Mouse (Mus musculus): ENCODE results near the gene Nox1. TPM values are rescaled to one million over a fixed set of nuclear protein-coding genes. Genes with fewer than 3 reads are reported as not detected.

The Nox1 gene
- total RNA-seq, 2 experiments from 2014 or later, result 0.56 TPM; not detected in 1

GRCm38 (mm10) chrX:134162826-134163225 lies 58.9 kb downstream of the Nox1 start:
- DNase-seq (ENCODE audit: low spot score in 2 of 2), result no peak
- peak overlapping the region; percentile 26 for H3K4me3 ChIP-seq
- H3K27ac ChIP-seq, result no peak overlapping the region
- no peak for TF ChIP-seq CTCF (conservative IDR thresholded peaks at IDR 0.05)

- no peak within 1 kb of the TSS for H3K27ac ChIP-seq
- DNase-seq (ENCODE audit: low spot score in 2 of 2), result no peak
- TF ChIP-seq CTCF (conservative IDR thresholded peaks at IDR 0.05), result no peak
These were observed 59.6 kb downstream of the Nox1 start, which contains the start of gene Xkrx for GRCm38 (mm10) chrX:134162043-134162720. Gene Xkrx, minus strand, starts transcription at chrX:134162076.

GRCm38 (mm10) chrX:134160442-134160841 lies 61.3 kb downstream of the Nox1 start:
- TF ChIP-seq CTCF (conservative IDR thresholded peaks at IDR 0.05), result no peak
- H3K4me3 ChIP-seq, result no peak overlapping the region
- H3K27ac ChIP-seq, result no peak overlapping the region
- DNase-seq (ENCODE audit: low spot score in 2 of 2), result no peak

More at GRCm38 (mm10) chrX:134162043-134162720, 59.6 kb downstream of the Nox1 start, which contains the start of gene Xkrx:
- peak within 1 kb of the TSS; percentile 26 for H3K4me3 ChIP-seq

GRCm38 (mm10) chrX:134158151-134158550 lies 63.6 kb downstream of the Nox1 start:
- DNase-seq (ENCODE audit: low spot score in 2 of 2), result no peak
- no peak overlapping the region for H3K4me3 ChIP-seq
- TF ChIP-seq CTCF (conservative IDR thresholded peaks at IDR 0.05), result no peak
- H3K27ac ChIP-seq, result no peak overlapping the region

GRCm38 (mm10) chrX:134141986-134142385 lies 79.8 kb downstream of the Nox1 start:
- no peak for TF ChIP-seq CTCF (conservative IDR thresholded peaks at IDR 0.05)
- no peak for DNase-seq (ENCODE audit: low spot score in 2 of 2)
- no peak overlapping the region for H3K27ac ChIP-seq
- no peak overlapping the region for H3K4me3 ChIP-seq

GRCm38 (mm10) chrX:134141551-134141950 lies 80.2 kb downstream of the Nox1 start:
- no peak for TF ChIP-seq CTCF (conservative IDR thresholded peaks at IDR 0.05)
- Histone ChIP-seq H3K27ac (no peak overlapping the region), H3K4me3 (no peak overlapping the region)
- DNase-seq (ENCODE audit: low spot score in 2 of 2), result no peak

GRCm38 (mm10) chrX:134140024-134140423 lies 81.7 kb downstream of the Nox1 start:
- Histone ChIP-seq H3K4me3 (no peak overlapping the region), H3K27ac (no peak overlapping the region)
- no peak for DNase-seq (ENCODE audit: low spot score in 2 of 2)
- no peak for TF ChIP-seq CTCF (conservative IDR thresholded peaks at IDR 0.05)

- peak; percentile 56 for TF ChIP-seq CTCF (conservative IDR thresholded peaks at IDR 0.05)
These were observed 87.9 kb downstream of the Nox1 start for GRCm38 (mm10) chrX:134133821-134134220.

GRCm38 (mm10) chrX:134132295-134132694 lies 89.5 kb downstream of the Nox1 start:
- Histone ChIP-seq H3K4me3 (no peak overlapping the region), H3K27ac (no peak overlapping the region)
- TF ChIP-seq CTCF (conservative IDR thresholded peaks at IDR 0.05), result peak; percentile 74
- peak; percentile 5 to 9 for DNase-seq (ENCODE audit: low spot score in 2 of 2)

More at GRCm38 (mm10) chrX:134133821-134134220, 87.9 kb downstream of the Nox1 start:
- H3K4me3 ChIP-seq, result no peak overlapping the region
- DNase-seq (ENCODE audit: low spot score in 2 of 2), result no peak
- no peak overlapping the region for H3K27ac ChIP-seq

GRCm38 (mm10) chrX:134128549-134128948 lies 93.2 kb downstream of the Nox1 start:
- no peak for DNase-seq (ENCODE audit: low spot score in 2 of 2)
- H3K4me3 ChIP-seq, result no peak overlapping the region
- no peak for TF ChIP-seq CTCF (conservative IDR thresholded peaks at IDR 0.05)
- no peak overlapping the region for H3K27ac ChIP-seq

GRCm38 (mm10) chrX:134116417-134116816 lies 105.3 kb downstream of the Nox1 start:
- no peak overlapping the region for H3K4me3 ChIP-seq
- no peak for DNase-seq (ENCODE audit: low spot score in 2 of 2)
- TF ChIP-seq CTCF (conservative IDR thresholded peaks at IDR 0.05), result no peak

GRCm38 (mm10) chrX:134111767-134112166 lies 110.0 kb downstream of the Nox1 start:
- no peak overlapping the region for H3K27ac ChIP-seq
- no peak for DNase-seq (ENCODE audit: low spot score in 2 of 2)
- TF ChIP-seq CTCF (conservative IDR thresholded peaks at IDR 0.05), result no peak
- H3K4me3 ChIP-seq, result no peak overlapping the region

More at GRCm38 (mm10) chrX:134116417-134116816, 105.3 kb downstream of the Nox1 start:
- no peak overlapping the region for H3K27ac ChIP-seq

- DNase-seq (ENCODE audit: low spot score in 2 of 2), result peak in 1 of 2 experiments; percentile 8
- no peak overlapping the region for H3K4me3 ChIP-seq
- peak overlapping the region; percentile 23; the same call in 1 of the 2 replicates for H3K27ac ChIP-seq
- no peak for TF ChIP-seq CTCF (conservative IDR thresholded peaks at IDR 0.05)
These were observed 119.1 kb downstream of the Nox1 start for GRCm38 (mm10) chrX:134102641-134103040.

GRCm38 (mm10) chrX:134085453-134085852 lies 136.3 kb downstream of the Nox1 start:
- no peak for TF ChIP-seq CTCF (conservative IDR thresholded peaks at IDR 0.05)
- no peak for DNase-seq (ENCODE audit: low spot score in 2 of 2)
- Histone ChIP-seq H3K27ac (no peak overlapping the region), H3K4me3 (no peak overlapping the region)

Measured in layer of hippocampus, adult 2 months (tissue).